Mouse (Mus musculus) kidney, postnatal 4 days (tissue): ENCODE measurements around the gene Rpl10-ps3.

Source experiments
- DNase-seq, 2 experiments: peaks; one replicate each; pipeline ENCODE4 v3.0.0; 2021; ENCODE audit warnings: mixed read lengths in 2 of 2

The Rpl10-ps3 gene

GRCm38 (mm10) chr9:50344868-50345267 is at the start of gene Rpl10-ps3:
TSS of gene Rpl10-ps3 (minus strand) at chr9:50344968.
- DNase-seq: no peak

DNA sequence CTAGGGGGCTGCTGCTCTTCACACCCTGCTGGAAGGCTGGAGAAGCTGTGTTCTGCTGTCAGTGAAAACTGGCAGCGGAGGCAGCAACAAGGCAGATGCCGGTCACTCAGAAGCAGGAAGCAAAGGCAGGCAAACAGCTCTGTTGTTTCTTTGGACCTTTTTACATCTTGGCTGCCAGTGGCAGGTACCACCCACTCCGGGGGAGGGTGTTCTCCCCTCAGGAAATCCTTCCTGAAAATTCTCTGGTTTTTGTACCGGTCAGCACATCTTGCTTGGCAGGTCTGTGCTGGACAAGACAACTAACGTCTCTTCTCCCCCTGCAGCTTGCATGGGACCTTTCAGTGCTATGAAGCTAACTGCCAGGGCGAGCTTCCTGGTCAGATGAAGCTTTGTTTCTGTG is 30.8 kb upstream of the Rpl10-ps3 start:
- no peak for DNase-seq

DNA sequence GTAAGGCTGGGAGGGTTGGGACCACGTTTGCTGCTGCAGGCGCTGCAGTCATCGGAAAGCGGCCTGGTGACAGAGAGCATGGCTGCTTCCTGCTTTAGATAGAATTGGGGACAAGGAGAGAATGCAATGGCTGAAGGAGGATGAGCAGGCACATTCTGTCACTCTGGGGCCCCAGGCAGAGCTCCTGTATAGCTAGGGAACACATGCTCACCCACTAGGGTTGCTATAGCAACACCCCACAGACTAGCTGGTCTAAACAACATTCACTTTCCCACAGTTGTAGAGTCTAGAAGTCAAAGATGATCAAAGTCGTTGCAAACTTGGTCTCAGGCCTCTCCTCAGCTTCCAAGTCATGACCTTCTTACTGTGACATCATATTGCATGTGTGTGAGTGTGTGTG is 29.9 kb upstream of the Rpl10-ps3 start:
- no peak for DNase-seq

GRCm38 (mm10) chr9:50368551-50369297 is 24.0 kb upstream of the Rpl10-ps3 start:
- DNase-seq: no peak

GRCm38 (mm10) chr9:50365059-50365780 is 20.5 kb upstream of the Rpl10-ps3 start:
- DNase-seq: peak; percentile 41 to 62

GRCm38 (mm10) chr9:50363962-50364361 is 19.2 kb upstream of the Rpl10-ps3 start:
- DNase-seq: no peak

DNA sequence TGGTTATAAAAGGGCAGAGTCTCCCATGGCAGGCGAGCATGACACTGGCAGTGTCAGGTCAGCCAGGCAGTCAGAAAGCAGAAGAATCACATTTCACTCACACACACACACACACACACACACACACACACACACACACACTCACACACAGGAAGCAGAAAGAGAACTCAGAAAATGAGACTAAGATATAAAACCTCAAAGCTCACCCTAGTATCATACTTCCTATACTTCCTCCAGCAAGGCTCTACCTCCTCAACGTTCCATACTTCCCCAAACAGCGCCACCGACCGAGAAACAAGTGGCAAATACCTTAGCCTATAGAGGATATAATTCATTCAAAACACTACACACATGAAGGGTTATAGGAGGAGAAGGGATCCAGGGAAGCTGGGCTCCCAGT is 18.5 kb upstream of the Rpl10-ps3 start:
- no peak for DNase-seq

- DNase-seq: peak in 1 of 2 experiments; percentile 55
Measured at GRCm38 (mm10) chr9:50362556-50362955, 17.8 kb upstream of the Rpl10-ps3 start.

DNA sequence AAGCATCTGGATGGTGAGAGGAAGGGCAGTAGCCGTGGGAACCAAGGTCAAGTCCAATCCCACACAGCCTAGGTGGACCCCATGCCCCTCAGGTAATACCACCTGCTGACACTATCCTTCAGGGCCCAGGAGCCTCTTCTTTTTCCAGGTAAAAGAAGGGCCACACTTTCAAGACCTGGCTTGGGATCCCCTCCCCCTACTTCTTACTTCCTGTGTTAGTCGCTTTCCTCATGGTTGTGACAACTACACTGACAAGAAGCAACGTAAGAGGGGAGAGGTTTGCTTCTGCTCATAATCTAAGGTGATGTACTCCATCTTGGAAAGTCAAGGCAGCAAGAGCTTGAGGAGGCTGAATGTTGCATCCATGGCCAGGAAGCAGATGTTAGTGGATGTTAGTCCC is 15.6 kb upstream of the Rpl10-ps3 start:
- DNase-seq: no peak

DNA sequence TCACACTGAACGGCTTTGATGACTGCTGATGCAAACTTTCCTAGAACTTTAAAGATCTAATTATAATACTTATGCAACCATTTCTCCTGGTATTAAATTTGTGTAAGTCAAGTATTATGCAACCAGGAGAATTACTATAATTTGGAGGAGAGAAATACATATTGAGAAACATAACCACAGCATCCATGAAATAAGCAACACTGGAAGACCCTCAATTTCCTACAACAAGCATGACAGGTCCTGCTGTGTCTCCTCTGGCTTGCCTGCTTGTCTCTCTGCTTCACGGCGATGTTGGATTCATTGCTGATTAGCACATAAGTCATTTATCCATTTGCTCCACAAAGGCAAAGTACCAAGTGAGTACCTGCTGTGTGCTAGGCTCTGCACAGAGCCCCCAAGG is 12.6 kb upstream of the Rpl10-ps3 start:
- DNase-seq: no peak

DNA sequence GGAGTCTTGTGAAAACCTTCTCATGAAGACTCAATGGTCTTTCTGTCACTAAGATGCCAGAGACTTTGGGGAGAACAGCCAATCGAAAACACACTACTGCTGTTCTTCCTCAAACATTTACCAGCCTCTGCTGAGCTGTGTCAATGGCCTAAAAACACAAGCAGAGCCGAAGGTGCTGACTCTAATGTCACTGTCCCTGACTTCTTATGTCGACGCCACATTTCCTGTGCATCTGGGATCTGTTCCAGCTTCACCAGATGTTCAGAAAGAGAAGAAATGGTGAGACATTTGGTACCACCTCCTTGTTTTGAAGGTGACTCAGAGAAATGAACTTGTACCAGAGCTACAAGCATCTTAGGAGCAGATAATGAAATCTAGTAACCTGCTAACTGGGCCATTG is 7.0 kb upstream of the Rpl10-ps3 start:
- no peak for DNase-seq

- DNase-seq: no peak
Measured at GRCm38 (mm10) chr9:50350571-50350970, 5.8 kb upstream of the Rpl10-ps3 start.

GRCm38 (mm10) chr9:50349156-50349555 is 4.4 kb upstream of the Rpl10-ps3 start:
- DNase-seq: no peak

GRCm38 (mm10) chr9:50348256-50348655 is 3.5 kb upstream of the Rpl10-ps3 start:
- DNase-seq: no peak

DNA sequence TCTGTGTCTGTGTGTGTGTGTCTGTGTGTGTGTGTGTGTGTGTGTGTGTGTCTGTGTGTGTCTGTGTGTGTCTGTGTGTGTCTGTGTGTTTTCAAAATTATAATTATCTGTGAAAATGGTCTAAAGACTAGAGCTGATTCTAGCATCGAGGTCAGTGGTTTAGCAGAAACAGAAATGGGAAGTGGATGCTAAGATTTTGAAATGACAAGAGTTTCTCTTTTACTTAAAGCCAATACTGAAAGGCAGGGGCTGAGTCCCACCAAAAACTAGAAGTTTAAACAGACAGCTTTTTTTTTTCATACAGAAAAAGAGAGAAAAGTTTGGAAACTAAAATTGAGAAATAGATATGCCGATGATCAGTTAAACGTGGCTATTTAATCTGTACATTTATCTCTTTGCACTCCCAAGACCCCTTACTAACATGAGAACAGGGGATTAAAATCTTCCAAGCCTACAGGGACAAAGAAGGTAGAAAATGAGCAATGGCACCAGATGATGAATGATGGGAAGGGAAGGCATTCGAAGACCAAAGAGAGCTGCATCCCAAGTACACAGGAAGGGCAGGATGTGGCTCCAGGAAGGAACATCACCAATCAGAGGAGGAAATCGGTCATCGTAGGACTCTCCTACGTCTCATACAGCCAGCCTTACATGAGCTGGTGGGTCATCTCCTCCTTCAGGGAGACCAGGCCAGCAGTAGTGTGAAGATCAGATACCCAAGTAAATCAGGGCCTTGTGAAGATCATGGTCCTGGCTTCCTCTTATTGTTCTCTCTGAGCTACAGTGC is 9.0 kb downstream of the Rpl10-ps3 start:
- no peak for DNase-seq

DNA sequence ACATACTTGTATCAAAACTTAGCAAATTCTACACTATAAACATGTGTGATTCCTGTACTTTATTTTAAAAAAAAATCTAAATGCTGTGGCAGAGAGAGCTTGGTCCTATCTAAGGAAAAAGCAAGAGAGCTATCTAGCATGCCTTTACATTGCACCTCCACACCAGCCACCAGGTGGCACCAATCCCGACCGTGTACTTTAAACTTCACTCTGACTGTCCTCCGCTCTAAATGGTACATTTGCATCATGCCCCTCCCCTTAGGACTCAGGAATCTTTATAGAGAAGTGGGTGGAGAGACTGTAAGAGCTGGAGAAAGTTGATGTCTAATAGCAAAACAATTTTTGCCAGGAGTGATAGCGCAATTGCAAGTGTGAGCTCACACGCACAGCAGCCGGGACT is 11.4 kb downstream of the Rpl10-ps3 start:
- peak; percentile 78 to 80 for DNase-seq

- no peak for DNase-seq
Measured at GRCm38 (mm10) chr9:50324355-50325225, 20.2 kb downstream of the Rpl10-ps3 start.

DNA sequence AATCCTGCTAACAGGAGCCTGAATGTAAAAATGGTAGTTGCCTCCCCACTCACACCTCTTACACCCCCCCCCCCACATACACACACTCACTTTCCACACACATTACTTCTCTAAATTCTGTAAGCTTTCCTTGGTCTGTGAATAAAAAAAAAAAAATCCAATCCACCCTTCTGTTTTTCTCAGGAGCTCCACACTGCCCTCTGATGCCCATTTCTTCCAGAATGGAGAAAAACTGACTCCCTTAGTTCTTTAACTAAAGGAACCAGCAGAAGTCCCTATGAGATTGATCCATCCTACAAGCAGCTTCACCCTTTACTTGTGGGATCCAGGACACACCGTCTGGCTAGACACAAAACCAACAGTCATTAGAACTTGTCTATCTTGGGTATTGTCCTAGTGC is 24.0 kb downstream of the Rpl10-ps3 start:
- no peak for DNase-seq

DNA sequence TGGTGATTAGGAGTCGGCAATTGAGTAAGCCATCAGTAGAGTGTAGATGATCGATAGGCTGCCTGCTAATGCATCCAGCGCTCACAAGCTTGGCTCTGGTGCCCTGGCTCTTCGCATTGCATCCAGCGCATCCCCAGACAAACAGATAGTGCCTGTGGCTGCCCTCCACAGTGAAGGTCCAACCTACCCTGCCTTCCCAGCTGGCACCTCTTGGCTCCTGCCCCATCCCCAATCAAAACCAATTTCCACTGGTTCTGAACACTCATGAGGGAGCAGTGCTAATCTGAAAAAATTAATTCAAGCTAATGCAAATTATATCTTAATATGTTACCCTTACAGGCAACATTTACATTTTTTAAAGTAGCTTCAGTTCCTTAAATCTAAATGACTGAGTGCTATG is 25.3 kb downstream of the Rpl10-ps3 start:
- no peak for DNase-seq

DNA sequence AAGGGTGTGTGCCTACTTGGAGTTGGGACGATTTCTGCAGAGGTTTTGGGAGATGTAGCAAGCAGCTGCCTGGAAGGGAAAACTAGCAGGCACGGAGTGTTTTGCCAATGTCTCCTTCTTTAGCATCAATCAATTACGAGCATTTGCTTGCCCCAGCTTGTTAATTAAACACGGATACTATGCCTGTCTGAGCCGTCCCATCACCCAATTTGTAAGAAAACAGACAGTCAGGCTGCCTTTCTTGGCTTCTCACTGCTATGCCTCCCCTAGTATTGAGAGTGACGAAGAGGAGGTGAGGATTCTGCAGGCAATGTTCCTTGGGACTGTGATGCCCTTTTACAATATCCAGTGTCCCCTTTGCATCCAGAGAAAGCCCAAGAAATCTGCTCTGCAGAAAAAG is 27.5 kb downstream of the Rpl10-ps3 start:
- no peak for DNase-seq

GRCm38 (mm10) chr9:50315650-50316049 is 29.1 kb downstream of the Rpl10-ps3 start:
- DNase-seq: no peak

GRCm38 (mm10) chr9:50311036-50311545 is 33.7 kb downstream of the Rpl10-ps3 start:
- no peak for DNase-seq
